In the genomic region with DNA sequence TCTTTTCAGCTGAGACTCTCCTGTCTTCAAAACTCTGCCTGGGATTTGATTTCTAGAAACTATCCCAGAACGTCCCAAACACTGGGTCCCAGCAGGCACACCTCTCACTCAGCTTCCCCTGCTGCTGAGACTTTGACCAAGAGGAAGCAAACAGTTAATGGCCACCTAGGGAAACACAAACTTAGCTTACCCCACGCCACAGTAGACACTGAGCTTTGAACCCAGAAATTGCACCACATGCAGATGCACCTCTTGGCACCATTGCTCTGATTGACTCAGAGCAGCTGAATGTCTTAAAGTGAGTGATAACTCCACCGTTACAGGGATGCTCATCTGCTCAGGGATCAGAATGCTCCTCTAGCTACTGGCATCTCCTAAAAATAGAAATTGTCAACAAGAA, we compare ENCODE assay signal across 26 mouse cellular contexts. TPM values are rescaled to one million over a fixed set of nuclear protein-coding genes. Genes with fewer than 3 reads are reported as not detected.
DNase-seq lines count a peak whose midpoint lies in the region; ATAC-seq lines count a peak whose summit lies in the region.
"Had no signal": no experiment of that assay in that cellular context is flagged by ENCODE, and none has a peak within 500 bp of the region (broad histone marks: within the 10 kb centered on the region; RNA-seq: fewer than 3 reads in every experiment).

No protein-coding gene starts in this region.

- peaks cover 19% of the 10 kb centered on the region for H3K4me1 ChIP-seq in intestine, embryonic 16.5 days (ENCODE audit: control insufficient read depth, insufficient read depth, low read length)
- H3K4me1 ChIP-seq in intestine, embryonic 15.5 days (replicated peaks): peaks cover 3% of the 10 kb centered on the region
- H3K4me1 ChIP-seq in liver, embryonic 12.5 days: no peaks in the 10 kb centered on the region
- H3K4me1 ChIP-seq in liver, embryonic 11.5 days (replicated peaks; ENCODE audit: control insufficient read depth, insufficient read depth, low read length): no peaks in the 10 kb centered on the region
- H3K4me1 ChIP-seq: limb, embryonic 10.5 days had no signal

- H3K27ac ChIP-seq in intestine, embryonic 16.5 days (ENCODE audit: low read length): no peak overlapping the region
- H3K27ac ChIP-seq in intestine, embryonic 15.5 days: no peak overlapping the region
- H3K27ac ChIP-seq in liver, embryonic 12.5 days: peak overlapping the region; percentile 17; the same call in 1 of the 2 replicates
- no peak overlapping the region for H3K27ac ChIP-seq in liver, embryonic 11.5 days (ENCODE audit: low read depth, low read length)
- H3K27ac ChIP-seq: forebrain, embryonic 10.5 days; hindbrain, postnatal 0 days; limb, embryonic 10.5 days; liver, embryonic 14.5 days; midbrain, embryonic 10.5 days had no signal

- H3K9me3 ChIP-seq in intestine, embryonic 16.5 days (ENCODE audit: control insufficient read depth, low read length): no peaks in the 10 kb centered on the region
- no peaks in the 10 kb centered on the region for H3K9me3 ChIP-seq in intestine, embryonic 15.5 days
- no peaks in the 10 kb centered on the region for H3K9me3 ChIP-seq in liver, embryonic 12.5 days (replicated peaks)
- H3K9me3 ChIP-seq in liver, embryonic 11.5 days (ENCODE audit: control insufficient read depth, low read length): no peaks in the 10 kb centered on the region
- H3K9me3 ChIP-seq: forebrain, embryonic 10.5 days; limb, embryonic 10.5 days; midbrain, embryonic 10.5 days had no signal

- H3K36me3 ChIP-seq in intestine, embryonic 16.5 days (ENCODE audit: control insufficient read depth, insufficient read depth, low read length): no peaks in the 10 kb centered on the region
- no peaks in the 10 kb centered on the region for H3K36me3 ChIP-seq in intestine, embryonic 15.5 days
- no peaks in the 10 kb centered on the region for H3K36me3 ChIP-seq in liver, embryonic 12.5 days
- no peaks in the 10 kb centered on the region for H3K36me3 ChIP-seq in liver, embryonic 11.5 days (ENCODE audit: control insufficient read depth, insufficient read depth, low read length)
- H3K36me3 ChIP-seq: forebrain, embryonic 10.5 days; limb, embryonic 10.5 days; midbrain, embryonic 10.5 days had no signal

- H3K4me3 ChIP-seq in intestine, embryonic 16.5 days (ENCODE audit: low read length): no peak overlapping the region
- no peak overlapping the region for H3K4me3 ChIP-seq in intestine, embryonic 15.5 days (replicated peaks)
- H3K4me3 ChIP-seq in liver, embryonic 12.5 days: no peak overlapping the region
- no peak overlapping the region for H3K4me3 ChIP-seq in liver, embryonic 11.5 days (ENCODE audit: low read depth, low read length)
- H3K4me3 ChIP-seq: forebrain, embryonic 10.5 days; limb, embryonic 10.5 days; midbrain, embryonic 10.5 days had no signal

- H3K9ac ChIP-seq in intestine, embryonic 16.5 days (ENCODE audit: low read depth, low read length): no peak overlapping the region
- H3K9ac ChIP-seq in intestine, embryonic 15.5 days: no peak overlapping the region
- H3K9ac ChIP-seq in liver, embryonic 12.5 days: no peak overlapping the region
- no peak overlapping the region for H3K9ac ChIP-seq in liver, embryonic 11.5 days (ENCODE audit: low read depth, low read length)
- H3K9ac ChIP-seq: forebrain, postnatal 0 days; liver, embryonic 14.5 days had no signal

- peak; percentile 39; the same call in 1 of the 2 replicates for ATAC-seq in intestine, embryonic 16.5 days
- no peak for ATAC-seq in intestine, embryonic 15.5 days
- ATAC-seq in liver, embryonic 12.5 days: no peak
- no peak for ATAC-seq in liver, embryonic 11.5 days (replicated peaks; ENCODE audit: low FRiP score)
- ATAC-seq: forebrain, postnatal 0 days; hindbrain, postnatal 0 days; lung, postnatal 0 days had no signal

- no peak overlapping the region for H3K4me2 ChIP-seq in intestine, embryonic 16.5 days (ENCODE audit: low read depth, low read length)
- H3K4me2 ChIP-seq in intestine, embryonic 15.5 days (replicated peaks): no peak overlapping the region
- no peak overlapping the region for H3K4me2 ChIP-seq in liver, embryonic 12.5 days
- no peak overlapping the region for H3K4me2 ChIP-seq in liver, embryonic 11.5 days
- H3K4me2 ChIP-seq: heart, embryonic 11.5 days had no signal

- no peak for DNase-seq in liver, embryonic 11.5 days (ENCODE audit: low spot score)
- peak; percentile 65 to 84 for DNase-seq in kidney, postnatal 36 days
- DNase-seq in c-Kit-positive CD71-positive TER-119-positive erythroid progenitor cells, embryonic 14.5 days (ENCODE audit: low spot score): no peak
- no peak for DNase-seq in urinary bladder, adult 18-20 months (ENCODE audit: low spot score in 2 of 2)
- DNase-seq in left cerebral cortex, adult 9 months (ENCODE audit: low spot score in 2 of 2): no peak
- DNase-seq: adrenal gland, postnatal 25 days; cerebellum, adult 11 months; cerebellum, postnatal 10 days; forebrain, postnatal 0 days; gastrocnemius, postnatal 14 days; heart, adult 11 months; thymus, adult 18-20 months; thymus, postnatal 36 days had no signal

- WGBS in intestine, embryonic 16.5 days: 47% methylated on average over 3 of the region's 3 CpGs
- WGBS in intestine, embryonic 15.5 days: 60% methylated on average over 3 of the region's 3 CpGs
- 21% methylated on average over 3 of the region's 3 CpGs for WGBS in liver, embryonic 12.5 days (ENCODE audit: insufficient replicate concordance)
- WGBS in liver, embryonic 11.5 days: 29% methylated on average over 3 of the region's 3 CpGs

- no peaks in the 10 kb centered on the region for H3K27me3 ChIP-seq in intestine, embryonic 16.5 days (replicated peaks; ENCODE audit: control insufficient read depth, insufficient read depth, low read length)
- no peaks in the 10 kb centered on the region for H3K27me3 ChIP-seq in intestine, embryonic 15.5 days (replicated peaks)
- H3K27me3 ChIP-seq in liver, embryonic 12.5 days (replicated peaks): no peaks in the 10 kb centered on the region
- H3K27me3 ChIP-seq in liver, embryonic 11.5 days (replicated peaks; ENCODE audit: control insufficient read depth, insufficient read depth, low read length): no peaks in the 10 kb centered on the region

RNA-seq across cellular contexts. Expression of gene Lect2, which starts 10.5 kb away (rescaled TPM):
- polyA plus RNA-seq in intestine, embryonic 16.5 days (2015; fragmentation: Nextera tagmentation; extraction: Ambion mirVana): 10.3 and 15.4 TPM in 2 replicates
- polyA plus RNA-seq in intestine, embryonic 15.5 days (2015; fragmentation: Nextera tagmentation; extraction: Ambion mirVana): 12.4 and 13.2 TPM in 2 replicates
- 31.7 and 38.1 TPM in 2 replicates for polyA plus RNA-seq in liver, embryonic 12.5 days (2016; fragmentation: Nextera tagmentation; extraction: Ambion mirVana)
- 31.8 and 34.4 TPM in 2 replicates for polyA plus RNA-seq in liver, embryonic 11.5 days (2014; fragmentation: Nextera tagmentation; extraction: Ambion mirVana)
- polyA plus RNA-seq: cortical plate, adult 2 months; embryonic facial prominence, embryonic 11.5 days; forebrain, embryonic 10.5 days; forebrain, postnatal 0 days; heart, postnatal 0 days; hindbrain, postnatal 0 days; limb, embryonic 10.5 days; lung, postnatal 0 days; midbrain, embryonic 10.5 days had no signal

RNA-seq across cellular contexts. Expression of gene Fbxl21, which starts 36.5 kb away (rescaled TPM):
- 1.6 and 2.1 TPM in 2 replicates for polyA plus RNA-seq in intestine, embryonic 16.5 days (2015; fragmentation: Nextera tagmentation; extraction: Ambion mirVana)
- 1.2 and 2.1 TPM in 2 replicates for polyA plus RNA-seq in intestine, embryonic 15.5 days (2015; fragmentation: Nextera tagmentation; extraction: Ambion mirVana)
- polyA plus RNA-seq in liver, embryonic 12.5 days (2016; fragmentation: Nextera tagmentation; extraction: Ambion mirVana): 0.72 and 0.81 TPM in 2 replicates
- 1.2 and 1.3 TPM in 2 replicates for polyA plus RNA-seq in liver, embryonic 11.5 days (2014; fragmentation: Nextera tagmentation; extraction: Ambion mirVana)

RNA-seq across cellular contexts. Expression of gene Tgfbi, which starts 50.5 kb away (rescaled TPM):
- polyA plus RNA-seq in intestine, embryonic 16.5 days (2015; fragmentation: Nextera tagmentation; extraction: Ambion mirVana): 122 and 124 TPM in 2 replicates
- polyA plus RNA-seq in intestine, embryonic 15.5 days (2015; fragmentation: Nextera tagmentation; extraction: Ambion mirVana): 120 and 123 TPM in 2 replicates
- 13.4 and 14.0 TPM in 2 replicates for polyA plus RNA-seq in liver, embryonic 12.5 days (2016; fragmentation: Nextera tagmentation; extraction: Ambion mirVana)
- 27.6 and 28.2 TPM in 2 replicates for polyA plus RNA-seq in liver, embryonic 11.5 days (2014; fragmentation: Nextera tagmentation; extraction: Ambion mirVana)

Comparison
In these comparisons a context has a peak if more than half of its experiments do, and no peak if none do; other contexts are left out.
1. DNase-seq: peak in kidney, postnatal 36 days (2 of 2); none in liver, embryonic 11.5 days (single experiment), c-Kit-positive CD71-positive TER-119-positive erythroid progenitor cells, embryonic 14.5 days (single experiment), urinary bladder, adult 18-20 months (0 of 2) and left cerebral cortex, adult 9 months (0 of 2).